Mouse (Mus musculus): ENCODE results near the gene Nt5dc2.

DNA sequence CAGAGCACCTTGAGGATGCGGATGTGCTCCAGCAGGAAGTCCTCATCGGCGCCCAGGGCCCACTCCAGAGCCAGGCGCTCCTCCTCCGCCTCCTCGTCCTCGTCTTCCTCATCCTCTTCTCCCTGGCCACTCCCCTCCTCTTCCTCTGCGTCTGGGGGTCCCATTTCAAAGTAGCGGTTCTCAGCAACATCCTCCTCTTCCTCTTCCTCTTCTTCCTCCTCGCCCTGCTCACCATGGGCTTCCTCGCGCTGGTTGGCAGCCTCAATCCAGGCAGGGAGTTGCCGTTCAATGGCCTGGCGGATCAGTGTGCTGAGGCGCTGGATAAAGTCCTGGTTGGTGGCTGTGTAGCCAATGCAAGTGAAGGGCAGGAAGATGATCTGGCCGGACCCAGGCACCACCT is 46.4 kb downstream of the Nt5dc2 start:
- TF ChIP-seq CTCF (IDR thresholded peaks at IDR 0.05; ENCODE audit: control insufficient read depth, insufficient read depth, low read length) (no peak), POLR2A (IDR thresholded peaks at IDR 0.05; ENCODE audit: borderline replicate concordance, control insufficient read depth, low read depth, low read length) (no peak)
